Mouse (Mus musculus) spleen, adult 2 months (tissue): ENCODE data around the gene Rrp1b. TPM values are rescaled to one million over a fixed set of nuclear protein-coding genes. Genes with fewer than 3 reads are reported as not detected.

Source experiments
- DNase-seq, 2 experiments: peaks; one replicate each; pipeline versions ENCODE4 v3.0.0 to v3.0.0-alpha.2; 2012 to 2021; ENCODE audit warnings: low spot score in 2 of 2, low read depth in 1 of 2
- H3K27ac ChIP-seq: fragments of 200-500 bp; 2 replicates; pipeline ENCODE4 v1.5.1; 2012; ENCODE audit warnings: low read length, inconsistent platforms; ENCODE audit not compliant: insufficient read depth
- H3K27me3 ChIP-seq: fragments of 200-500 bp; 2 replicates; pipeline ENCODE4 v1.6.1; 2012; ENCODE audit warnings: mild to moderate bottlenecking, moderate library complexity, low read length, inconsistent platforms; ENCODE audit not compliant: control insufficient read depth, insufficient read depth
- H3K36me3 ChIP-seq: fragments of 200-500 bp; 2 replicates; pipeline ENCODE4 v1.6.1; 2012; ENCODE audit warnings: mild to moderate bottlenecking, low read length, inconsistent platforms; ENCODE audit not compliant: control insufficient read depth, insufficient read depth
- H3K4me1 ChIP-seq: fragments of 200-500 bp; 2 replicates; pipeline ENCODE4 v1.6.1; 2011; ENCODE audit warnings: inconsistent platforms; ENCODE audit not compliant: control insufficient read depth, insufficient read depth, insufficient read length
- H3K4me3 ChIP-seq: fragments of 200-500 bp; 2 replicates; pipeline ENCODE4 v1.5.1; 2011; ENCODE audit warnings: mild to moderate bottlenecking, inconsistent platforms; ENCODE audit not compliant: insufficient read depth, insufficient read length; ENCODE audit errors: extremely low read depth
- CTCF ChIP-seq: fragments of 200-500 bp; IDR thresholded peaks from 2 replicates; pipeline ENCODE4 v1.5.1; 2011; ENCODE audit warnings: mild to moderate bottlenecking, inconsistent platforms; ENCODE audit not compliant: insufficient read depth, insufficient read length, insufficient replicate concordance; ENCODE audit errors: extremely low read depth
- POLR2A ChIP-seq: fragments of 200-500 bp; IDR thresholded peaks from 2 replicates; pipeline ENCODE4 v1.6.1; 2011; ENCODE audit warnings: low read depth, low read length, inconsistent platforms
- WGBS: fragments of 180-500 bp; shearing (Covaris S2); methylation state at CpG from one replicate; pipeline ENCODE4 v1.1.7; 2018; 5-methylcytosine and 5-hydroxymethylcytosine counted together
- polyA plus RNA-seq: library from polyadenylated mRNA; depleted of rRNA; stranded (reverse); fragments of >200 nt; gene quantifications from 2 replicates; pipeline ENCODE4 v1.2.3, GENCODE M21; 2012

Gene Rrp1b
- polyA plus RNA-seq, 1 experiment = 9.4 TPM

DNA sequence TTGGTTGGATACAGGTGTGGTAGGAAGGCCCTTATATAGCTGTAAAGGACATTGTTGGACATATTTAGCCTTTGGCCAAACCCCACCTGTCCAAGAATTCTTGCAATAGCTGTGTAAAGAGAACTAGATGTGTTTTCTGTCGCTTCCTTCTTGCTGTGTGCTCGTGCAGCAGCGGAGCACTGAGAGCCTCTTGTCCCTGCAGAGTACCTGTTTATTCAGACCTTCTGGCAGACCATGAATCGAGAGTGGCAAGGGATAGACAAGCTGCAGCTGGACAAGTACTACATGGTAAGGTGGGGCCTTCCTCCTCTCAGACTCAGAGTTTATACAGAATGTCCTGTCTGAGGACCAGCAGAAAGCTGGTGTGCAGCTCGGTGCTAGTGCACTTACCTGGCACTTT lies 12.5 kb downstream of the Rrp1b start:
- Histone ChIP-seq H3K27me3 (no peaks in the 10 kb centered on the region), H3K4me3 (no peak overlapping the region), H3K27ac (no peak overlapping the region), H3K4me1 (peaks cover 5% of the 10 kb centered on the region; the same call in 1 of the 2 replicates), H3K36me3 (peaks cover 15% of the 10 kb centered on the region; the same call in 1 of the 2 replicates)
- no peak for DNase-seq
- TF ChIP-seq CTCF = no peak
- WGBS = 91% methylated on average over 5 of the region's 5 CpGs

DNA sequence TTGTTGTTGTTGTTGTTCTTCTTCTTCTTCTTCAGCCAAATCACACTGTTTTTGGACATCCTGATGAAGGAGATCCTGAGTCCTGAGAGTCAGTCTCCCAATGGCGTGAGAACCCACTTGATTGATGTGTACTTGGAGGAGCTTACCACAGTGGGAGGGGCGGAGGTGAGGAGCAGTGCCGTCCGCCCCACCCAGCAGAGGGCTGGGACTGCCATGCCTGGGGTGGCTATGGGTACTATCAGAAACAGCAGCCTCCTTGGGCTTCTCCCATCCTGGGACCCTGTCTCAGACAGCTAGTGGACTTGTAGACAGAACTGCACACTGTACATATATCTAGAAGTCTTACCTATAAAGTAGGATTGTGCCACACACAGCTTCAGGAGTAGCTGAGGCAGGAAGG lies 14.0 kb downstream of the Rrp1b start:
- no peak for DNase-seq
- TF ChIP-seq POLR2A = no peak
- TF ChIP-seq CTCF = no peak

DNA sequence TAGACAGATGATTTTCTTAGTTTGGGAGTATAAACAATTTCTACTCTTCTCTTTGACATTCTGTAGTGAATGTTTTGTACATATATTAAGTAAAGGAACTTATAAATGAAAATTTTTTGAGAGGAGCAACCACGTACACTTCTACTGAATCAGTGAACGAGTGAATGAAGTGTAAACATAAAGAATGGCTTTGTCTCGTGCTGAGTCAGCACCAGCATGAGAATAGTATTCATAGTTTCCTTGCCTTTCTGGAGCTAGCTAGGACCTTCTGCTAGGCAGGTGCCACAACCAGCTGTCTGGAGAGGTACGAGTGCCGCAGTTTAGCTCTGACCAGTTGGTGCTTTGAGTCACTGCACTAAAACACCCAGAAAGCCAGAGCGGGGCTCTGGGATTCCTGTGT lies 14.7 kb downstream of the Rrp1b start:
- H3K4me3 ChIP-seq = no peak overlapping the region
- H3K4me1 ChIP-seq = peaks cover 5% of the 10 kb centered on the region; the same call in 1 of the 2 replicates
- H3K27ac ChIP-seq = no peak overlapping the region
- H3K27me3 ChIP-seq = no peaks in the 10 kb centered on the region
- WGBS = 69% methylated on average over 6 of the region's 6 CpGs
- no peak for DNase-seq
- TF ChIP-seq CTCF (no peak), POLR2A (no peak)
- peaks cover 22% of the 10 kb centered on the region for H3K36me3 ChIP-seq

More for the DNA sequence above, 14.0 kb downstream of the Rrp1b start:
- H3K27ac ChIP-seq = no peak overlapping the region
- no peak overlapping the region for H3K4me3 ChIP-seq
- H3K27me3 ChIP-seq = no peaks in the 10 kb centered on the region
- WGBS = 90% methylated on average over 4 of the region's 4 CpGs
- H3K4me1 ChIP-seq = peaks cover 5% of the 10 kb centered on the region; the same call in 1 of the 2 replicates
- peaks cover 17% of the 10 kb centered on the region; the same call in 1 of the 2 replicates for H3K36me3 ChIP-seq

DNA sequence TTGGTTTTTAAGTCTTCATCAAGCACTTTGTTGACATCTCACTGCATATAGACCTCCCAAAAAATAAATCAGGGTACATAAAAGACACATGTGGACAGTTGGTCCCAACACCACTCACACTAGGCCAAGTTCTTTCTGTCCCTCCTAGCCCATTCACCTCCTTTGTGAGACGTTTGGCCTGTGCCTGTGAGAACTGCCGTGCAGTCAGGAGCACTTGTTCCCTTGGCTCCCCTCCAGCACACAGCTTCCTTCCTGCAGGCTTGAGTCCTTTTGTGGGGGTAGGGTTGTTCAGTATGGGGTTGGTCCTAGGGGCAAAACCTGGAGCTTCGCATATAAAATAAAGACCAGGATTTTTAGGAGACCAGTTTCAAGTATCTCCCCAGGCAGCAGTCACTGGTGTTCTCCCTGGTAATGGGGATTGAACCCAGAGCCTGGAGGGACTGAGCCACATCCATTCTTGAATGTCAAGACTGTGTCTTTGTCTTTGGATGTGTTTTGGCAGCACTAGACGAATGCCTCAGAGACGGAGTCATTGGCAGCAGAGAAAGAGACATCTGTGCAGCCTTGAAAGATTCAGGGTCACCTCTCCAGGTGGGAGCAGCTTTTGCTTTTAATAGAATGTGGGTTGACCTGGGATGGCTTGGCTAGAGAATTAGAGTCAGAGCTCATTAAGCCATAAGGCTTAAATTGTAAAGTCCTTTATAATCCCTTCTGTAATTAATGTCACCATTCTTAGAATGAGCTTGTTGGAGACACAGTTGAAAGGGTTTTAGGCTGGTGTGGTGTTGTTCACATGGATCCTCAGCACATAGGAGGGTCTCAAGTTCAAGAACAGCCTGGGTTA lies 16.6 kb downstream of the Rrp1b start:
- TF ChIP-seq CTCF (no peak), POLR2A (no peak)
- no peak for DNase-seq
- Histone ChIP-seq H3K4me3 (no peak overlapping the region), H3K27me3 (no peaks in the 10 kb centered on the region), H3K36me3 (peaks cover 30% of the 10 kb centered on the region), H3K27ac (no peak overlapping the region), H3K4me1 (peaks cover 5% of the 10 kb centered on the region; the same call in 1 of the 2 replicates)
- WGBS = 54% methylated on average over 5 of the region's 5 CpGs

DNA sequence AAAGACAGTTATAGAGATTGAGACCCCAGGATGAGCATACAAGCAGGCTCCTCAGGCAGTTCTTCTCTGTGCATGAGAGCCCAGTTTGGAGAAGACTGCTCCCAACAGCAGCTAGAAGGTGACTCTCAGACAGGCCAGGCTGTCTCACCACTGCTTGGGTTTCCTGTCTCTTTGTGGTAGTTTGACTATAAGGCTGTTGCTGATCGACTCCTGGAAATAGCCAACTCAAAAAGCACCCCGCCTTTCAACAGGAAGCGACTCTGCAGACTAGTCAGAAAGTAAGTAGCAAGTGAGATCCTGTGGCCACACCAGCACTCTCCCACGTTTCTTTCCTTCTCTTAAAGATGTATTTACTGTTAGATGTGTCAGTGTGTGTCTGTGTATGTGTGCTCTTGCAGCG lies 17.8 kb downstream of the Rrp1b start:
- peaks cover 35% of the 10 kb centered on the region for H3K36me3 ChIP-seq
- peaks cover 5% of the 10 kb centered on the region; the same call in 1 of the 2 replicates for H3K4me1 ChIP-seq
- TF ChIP-seq CTCF (no peak), POLR2A (no peak)
- no peaks in the 10 kb centered on the region for H3K27me3 ChIP-seq
- peak in 1 of 2 experiments; percentile 25 for DNase-seq
- no peak overlapping the region for H3K4me3 ChIP-seq
- WGBS = 39% methylated on average over 5 of the region's 5 CpGs
- peak overlapping the region; percentile 52 for H3K27ac ChIP-seq

DNA sequence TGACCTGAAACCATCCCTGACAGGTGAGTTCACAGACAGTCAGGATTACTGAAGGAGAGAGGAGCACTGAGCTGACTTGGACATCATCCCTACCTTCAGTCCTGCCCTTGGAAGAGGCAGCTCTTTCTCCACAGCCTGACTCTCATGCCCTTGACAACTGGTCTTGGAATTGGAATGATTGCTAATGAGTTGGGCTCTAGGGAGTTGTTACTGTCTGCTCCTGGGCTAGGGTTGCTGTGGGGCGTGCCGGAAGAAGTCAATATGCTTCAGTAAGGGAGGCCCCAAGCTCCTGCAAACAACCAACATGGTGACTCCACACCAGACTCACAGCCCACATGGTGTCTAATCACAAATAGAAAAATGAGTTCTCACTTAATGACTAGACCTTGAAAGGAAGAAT lies 21.9 kb downstream of the Rrp1b start:
- Histone ChIP-seq H3K4me3 (no peak overlapping the region), H3K27me3 (no peaks in the 10 kb centered on the region), H3K4me1 (no peaks in the 10 kb centered on the region; the same call in 1 of the 2 replicates), H3K27ac (no peak overlapping the region), H3K36me3 (peaks cover 37% of the 10 kb centered on the region)
- TF ChIP-seq POLR2A = no peak
- WGBS = 100% methylated on average over 2 of the region's 2 CpGs
- DNase-seq = no peak

DNA sequence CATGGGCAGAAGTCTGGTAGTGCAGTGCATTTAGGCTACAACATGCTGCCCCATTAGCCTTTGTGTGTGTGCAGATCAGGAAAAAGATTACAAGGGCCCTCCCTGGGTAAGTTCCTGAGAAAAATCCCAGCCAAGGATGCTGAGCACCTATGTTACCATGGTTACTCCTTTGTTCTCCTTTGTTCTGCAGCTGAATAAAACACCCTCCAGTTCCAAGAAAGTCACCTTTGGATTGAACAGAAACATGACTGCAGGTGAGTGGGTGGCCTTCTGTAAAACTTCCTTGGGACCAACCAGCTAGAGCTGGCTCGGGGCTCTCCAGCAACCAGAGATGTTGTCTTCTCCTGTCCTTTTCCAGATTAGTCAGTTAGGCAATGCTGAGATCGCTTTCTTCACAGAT lies 23.2 kb downstream of the Rrp1b start:
- Histone ChIP-seq H3K27me3 (no peaks in the 10 kb centered on the region), H3K36me3 (peaks cover 35% of the 10 kb centered on the region), H3K27ac (no peak overlapping the region), H3K4me3 (no peak overlapping the region), H3K4me1 (no peaks in the 10 kb centered on the region)
- WGBS = 89% methylated on average over 2 of the region's 2 CpGs
- TF ChIP-seq CTCF (no peak), POLR2A (no peak)
- no peak for DNase-seq
